Mouse (Mus musculus): ENCODE measurements around the gene Lrrc32. TPM values are rescaled to one million over a fixed set of nuclear protein-coding genes. Genes with fewer than 3 reads are reported as not detected.
A peak's percentile ranks its signal among the peaks of the same experiment; 100 is the strongest.

The Lrrc32 gene
- polyA plus RNA-seq, 1 experiment from 2014 or later, result 2.3 TPM

GRCm38 (mm10) chr7:98500470-98500869 lies 11.4 kb downstream of the Lrrc32 start:
- peaks cover 7% of the 10 kb centered on the region; the same call in 1 of the 2 replicates for H3K4me1 ChIP-seq
- H3K27me3 ChIP-seq, result no peaks in the 10 kb centered on the region
- H3K9ac ChIP-seq (replicated peaks), result no peak overlapping the region
- no peak overlapping the region for H3K27ac ChIP-seq (replicated peaks)
- no peaks in the 10 kb centered on the region for H3K9me3 ChIP-seq
- no peaks in the 10 kb centered on the region for H3K36me3 ChIP-seq
- no peak overlapping the region for H3K4me2 ChIP-seq (replicated peaks)
- ATAC-seq (replicated peaks), result no peak
- 90% methylated on average over 3 of the region's 3 CpGs for WGBS
- H3K4me3 ChIP-seq, result no peak overlapping the region

GRCm38 (mm10) chr7:98501078-98501477 lies 12.0 kb downstream of the Lrrc32 start:
- ATAC-seq (replicated peaks), result no peak
- 81% methylated on average over 7 of the region's 7 CpGs for WGBS

GRCm38 (mm10) chr7:98502921-98503320 lies 13.8 kb downstream of the Lrrc32 start:
- H3K9ac ChIP-seq (replicated peaks), result no peak overlapping the region
- no peaks in the 10 kb centered on the region for H3K27me3 ChIP-seq
- peaks cover 7% of the 10 kb centered on the region; the same call in 1 of the 2 replicates for H3K4me1 ChIP-seq
- H3K4me3 ChIP-seq, result no peak overlapping the region
- H3K36me3 ChIP-seq, result no peaks in the 10 kb centered on the region
- no peak for ATAC-seq (replicated peaks)
- H3K27ac ChIP-seq (replicated peaks), result no peak overlapping the region
- no peak overlapping the region for H3K4me2 ChIP-seq (replicated peaks)
- WGBS, result 25% methylated on average over 5 of the region's 5 CpGs
- no peaks in the 10 kb centered on the region for H3K9me3 ChIP-seq

More at GRCm38 (mm10) chr7:98501078-98501477, 12.0 kb downstream of the Lrrc32 start:
- Histone ChIP-seq H3K27me3 (no peaks in the 10 kb centered on the region), H3K4me2 (replicated peaks) (no peak overlapping the region), H3K4me1 (peaks cover 7% of the 10 kb centered on the region; the same call in 1 of the 2 replicates), H3K9me3 (no peaks in the 10 kb centered on the region), H3K4me3 (no peak overlapping the region), H3K9ac (replicated peaks) (no peak overlapping the region), H3K27ac (replicated peaks) (no peak overlapping the region), H3K36me3 (no peaks in the 10 kb centered on the region)

GRCm38 (mm10) chr7:98503951-98504647 lies 15.0 kb downstream of the Lrrc32 start:
- ATAC-seq (replicated peaks), result peak; percentile 65
- H3K9me3 ChIP-seq, result no peaks in the 10 kb centered on the region
- no peak overlapping the region for H3K4me3 ChIP-seq
- peak overlapping the region; percentile 34; the same call in 1 of the 2 replicates for H3K27ac ChIP-seq (replicated peaks)
- peaks cover 7% of the 10 kb centered on the region; the same call in 1 of the 2 replicates for H3K4me1 ChIP-seq
- no peak overlapping the region for H3K9ac ChIP-seq (replicated peaks)
- WGBS, result 70% methylated on average over 6 of the region's 6 CpGs
- no peaks in the 10 kb centered on the region for H3K36me3 ChIP-seq
- H3K27me3 ChIP-seq, result no peaks in the 10 kb centered on the region
- no peak overlapping the region for H3K4me2 ChIP-seq (replicated peaks)

GRCm38 (mm10) chr7:98504726-98505314 lies 15.7 kb downstream of the Lrrc32 start:
- Histone ChIP-seq H3K4me3 (no peak overlapping the region), H3K27me3 (no peaks in the 10 kb centered on the region), H3K36me3 (no peaks in the 10 kb centered on the region), H3K9me3 (no peaks in the 10 kb centered on the region), H3K27ac (replicated peaks) (no peak overlapping the region; the same call in 1 of the 2 replicates), H3K4me1 (peaks cover 7% of the 10 kb centered on the region; the same call in 1 of the 2 replicates), H3K9ac (replicated peaks) (no peak overlapping the region), H3K4me2 (replicated peaks) (no peak overlapping the region)
- 38% methylated on average over 5 of the region's 5 CpGs for WGBS
- no peak for ATAC-seq (replicated peaks)

- no peak overlapping the region for H3K27ac ChIP-seq (replicated peaks)
- no peak overlapping the region for H3K4me2 ChIP-seq (replicated peaks)
- no peaks in the 10 kb centered on the region for H3K9me3 ChIP-seq
- ATAC-seq (replicated peaks), result no peak
- H3K27me3 ChIP-seq, result no peaks in the 10 kb centered on the region
- H3K4me1 ChIP-seq, result peaks cover 7% of the 10 kb centered on the region; the same call in 1 of the 2 replicates
- no peak overlapping the region for H3K9ac ChIP-seq (replicated peaks)
- WGBS, result 30% methylated on average over 3 of the region's 3 CpGs
- H3K36me3 ChIP-seq, result no peaks in the 10 kb centered on the region
- H3K4me3 ChIP-seq, result no peak overlapping the region
Observed at GRCm38 (mm10) chr7:98505664-98506063, 16.6 kb downstream of the Lrrc32 start.

GRCm38 (mm10) chr7:98510961-98511958 lies 22.2 kb downstream of the Lrrc32 start:
- Histone ChIP-seq H3K4me1 (no peaks in the 10 kb centered on the region), H3K9me3 (no peaks in the 10 kb centered on the region), H3K4me3 (no peak overlapping the region), H3K9ac (replicated peaks) (no peak overlapping the region), H3K27me3 (no peaks in the 10 kb centered on the region), H3K4me2 (replicated peaks) (no peak overlapping the region), H3K36me3 (no peaks in the 10 kb centered on the region), H3K27ac (replicated peaks) (peak overlapping the region; percentile 17; the same call in 1 of the 2 replicates)
- 70% methylated on average over 15 of the region's 15 CpGs for WGBS
- no peak for ATAC-seq (replicated peaks)

- no peak overlapping the region for H3K27ac ChIP-seq (replicated peaks)
- no peaks in the 10 kb centered on the region for H3K9me3 ChIP-seq
- no peaks in the 10 kb centered on the region for H3K4me1 ChIP-seq
- no peak overlapping the region for H3K4me3 ChIP-seq
- no peak overlapping the region for H3K9ac ChIP-seq (replicated peaks)
- H3K4me2 ChIP-seq (replicated peaks), result no peak overlapping the region
- no peak for ATAC-seq (replicated peaks)
- 68% methylated on average over 3 of the region's 3 CpGs for WGBS
- H3K27me3 ChIP-seq, result no peaks in the 10 kb centered on the region
- no peaks in the 10 kb centered on the region for H3K36me3 ChIP-seq
Observed at GRCm38 (mm10) chr7:98513251-98513650, 24.2 kb downstream of the Lrrc32 start.

- no peak overlapping the region for H3K4me3 ChIP-seq
- no peak overlapping the region for H3K27ac ChIP-seq (replicated peaks)
- peaks cover 21% of the 10 kb centered on the region for H3K4me1 ChIP-seq
- no peak for ATAC-seq (replicated peaks)
- no peaks in the 10 kb centered on the region for H3K27me3 ChIP-seq
- H3K9ac ChIP-seq (replicated peaks), result no peak overlapping the region
- no peaks in the 10 kb centered on the region for H3K9me3 ChIP-seq
- no peaks in the 10 kb centered on the region for H3K36me3 ChIP-seq
- WGBS, result 77% methylated on average over 5 of the region's 5 CpGs
- H3K4me2 ChIP-seq (replicated peaks), result no peak overlapping the region
Observed at GRCm38 (mm10) chr7:98522576-98522975, 33.5 kb downstream of the Lrrc32 start.

- H3K27me3 ChIP-seq, result no peaks in the 10 kb centered on the region
- H3K4me3 ChIP-seq, result no peak overlapping the region
- H3K4me1 ChIP-seq, result peaks cover 21% of the 10 kb centered on the region
- no peaks in the 10 kb centered on the region for H3K36me3 ChIP-seq
- ATAC-seq (replicated peaks), result peak; percentile 41; the same call in 1 of the 2 replicates
- no peak overlapping the region for H3K9ac ChIP-seq (replicated peaks)
- WGBS, result 72% methylated on average over 8 of the region's 8 CpGs
- peak overlapping the region; percentile 41 for H3K27ac ChIP-seq (replicated peaks)
- H3K9me3 ChIP-seq, result no peaks in the 10 kb centered on the region
- H3K4me2 ChIP-seq (replicated peaks), result no peak overlapping the region
Observed at GRCm38 (mm10) chr7:98523070-98523812, 34.2 kb downstream of the Lrrc32 start.

- Histone ChIP-seq H3K27ac (replicated peaks) (peak overlapping the region; percentile 41), H3K9me3 (no peaks in the 10 kb centered on the region), H3K27me3 (no peaks in the 10 kb centered on the region), H3K4me2 (replicated peaks) (no peak overlapping the region), H3K4me1 (peaks cover 21% of the 10 kb centered on the region), H3K36me3 (no peaks in the 10 kb centered on the region), H3K9ac (replicated peaks) (no peak overlapping the region), H3K4me3 (no peak overlapping the region)
- 8% methylated on average over 7 of the region's 7 CpGs for WGBS
- peak; percentile 57; the same call in 1 of the 2 replicates for ATAC-seq (replicated peaks)
Observed at GRCm38 (mm10) chr7:98523813-98524361, 34.8 kb downstream of the Lrrc32 start.

Data from forebrain, embryonic 15.5 days (tissue).